Comparison of ENCODE assay signal across 12 mouse cellular contexts in genomic region chr4:147862051-147862450, GRCm38 (mm10).
"Had no signal": no experiment of that assay in that cellular context is flagged by ENCODE, and none has a peak within 500 bp of the region (broad histone marks: within the 10 kb centered on the region; RNA-seq: fewer than 3 reads in every experiment).

No protein-coding gene starts in this region.

- DNase-seq: retina, postnatal 1 day; right cerebral cortex, adult 18-20 months; right cerebral cortex, postnatal 14 days; right cerebral cortex, postnatal 25 days; right cerebral cortex, postnatal 4 days; spleen, adult 18-20 months; thymus, adult 18-20 months; thymus, adult 2 months; thymus, postnatal 14 days; thymus, postnatal 25 days; thymus, postnatal 36 days; thymus, postnatal 4 days had no signal
